Mouse (Mus musculus) heart, adult 2 months (tissue): ENCODE results near the gene Stpg4.

ENCODE experiments used
- CTCF ChIP-seq: fragments of 200-600 bp; IDR thresholded peaks from 2 replicates; pipeline ENCODE4 v1.8.1; 2022; ENCODE audit warnings: antibody characterized with exemption, mild to moderate bottlenecking, moderate library complexity
- EP300 ChIP-seq: fragments of 200-500 bp; IDR thresholded peaks from 2 replicates; pipeline ENCODE4 v1.6.1; 2011; ENCODE audit warnings: low read depth, low read length, control low read depth; ENCODE audit not compliant: insufficient read depth
- POLR2A ChIP-seq: fragments of 200-500 bp; IDR thresholded peaks from 2 replicates; pipeline ENCODE4 v1.6.1; 2011; ENCODE audit warnings: mild to moderate bottlenecking, low read depth, low read length, control low read depth; ENCODE audit not compliant: insufficient read depth

GRCm38 (mm10) chr17:87406646-87407045 lies 20.9 kb downstream of the Stpg4 start:
- TF ChIP-seq EP300 (no peak), POLR2A (no peak), CTCF (no peak)
